Mouse (Mus musculus) embryonic facial prominence, embryonic 14.5 days (tissue): Measurements from ENCODE around the gene Cdyl2. TPM values are rescaled to one million over a fixed set of nuclear protein-coding genes. Genes with fewer than 3 reads are reported as not detected.

Source experiments
- ATAC-seq: fragments of 200-750 bp; cut with Nextera tagmentation; 2 replicates; pipeline ENCODE4 v1.8.0; 2017; ENCODE audit warnings: low read depth, moderate number of reproducible peaks, moderate TSS enrichment
- DNase-seq: peaks from one replicate; pipeline ENCODE4 v3.0.0-alpha.2; 2015; ENCODE audit warnings: low spot score
- H3K27ac ChIP-seq: fragments of 300-500 bp; sonication (generic); replicated peaks from 2 replicates; pipeline ENCODE4 v1.5.1; 2014; ENCODE audit warnings: low read depth, mild to moderate bottlenecking, low read length, moderate library complexity
- H3K27me3 ChIP-seq: fragments of 300-500 bp; sonication (generic); replicated peaks from 2 replicates; pipeline ENCODE4 v1.6.1; 2014; ENCODE audit warnings: low read length; ENCODE audit not compliant: control insufficient read depth, insufficient read depth
- H3K36me3 ChIP-seq: fragments of 300-500 bp; sonication (generic); 2 replicates; pipeline ENCODE4 v1.6.1; 2014; ENCODE audit warnings: low read length, mixed read lengths; ENCODE audit not compliant: control insufficient read depth, insufficient read depth
- H3K4me1 ChIP-seq: fragments of 300-500 bp; sonication (generic); 2 replicates; pipeline ENCODE4 v1.6.1; 2014; ENCODE audit warnings: antibody characterized with exemption, low read length; ENCODE audit not compliant: control insufficient read depth, insufficient read depth
- H3K4me2 ChIP-seq: fragments of 300-500 bp; sonication (generic); 2 replicates; pipeline ENCODE4 v1.6.1; 2014; ENCODE audit warnings: low read depth, mild to moderate bottlenecking, low read length, moderate library complexity, mixed read lengths
- H3K4me3 ChIP-seq: fragments of 300-500 bp; sonication (generic); 2 replicates; pipeline ENCODE4 v1.5.1; 2014; ENCODE audit warnings: low read depth, mild to moderate bottlenecking, low read length
- H3K9ac ChIP-seq: fragments of 300-500 bp; sonication (generic); 2 replicates; pipeline ENCODE4 v1.6.1; 2014; ENCODE audit warnings: low read depth, mild to moderate bottlenecking, low read length, moderate library complexity, mixed read lengths
- H3K9me3 ChIP-seq: fragments of 300-500 bp; sonication (generic); 2 replicates; pipeline ENCODE4 v1.6.1; 2016; ENCODE audit warnings: low read length; ENCODE audit not compliant: control insufficient read depth
- WGBS: fragments of 180-500 bp; shearing (Covaris S2); extraction: QIAGEN DNeasy Blood & Tissue Kit; methylation state at CpG from one replicate; pipeline ENCODE4 v1.1.7; 2014; 5-methylcytosine and 5-hydroxymethylcytosine counted together
- polyA plus RNA-seq: library from polyadenylated mRNA; unstranded; fragments of >200 nt; fragmentation: Nextera tagmentation; extraction: Ambion mirVana; gene quantifications from 2 replicates; pipeline ENCODE4 v1.2.1, GENCODE M21; 2014

The Cdyl2 gene
- polyA plus RNA-seq, 1 experiment from 2014 or later = 9.3 TPM

- no peak overlapping the region for H3K27ac ChIP-seq
- ATAC-seq (no peak), DNase-seq (no peak)
- no peak overlapping the region for H3K4me3 ChIP-seq
- H3K4me2 ChIP-seq = no peak overlapping the region
- 0 out of 2 replicates have a peak, but pooled peaks cover 15% of the 10 kb centered on the region for H3K9me3 ChIP-seq
- H3K36me3 ChIP-seq = no peaks in the 10 kb centered on the region
- WGBS = 84% methylated on average over 11 of the region's 11 CpGs
- H3K9ac ChIP-seq = no peak overlapping the region
- no peaks in the 10 kb centered on the region for H3K27me3 ChIP-seq
- no peaks in the 10 kb centered on the region for H3K4me1 ChIP-seq
Observed at GRCm38 (mm10) chr8:116666781-116667325, 65.9 kb downstream of the Cdyl2 start.

- H3K27ac ChIP-seq = no peak overlapping the region
Observed at GRCm38 (mm10) chr8:116661521-116661920, 71.3 kb downstream of the Cdyl2 start.

GRCm38 (mm10) chr8:116656811-116657210 lies 76.0 kb downstream of the Cdyl2 start:
- no peak for ATAC-seq
- Histone ChIP-seq H3K36me3 (no peaks in the 10 kb centered on the region), H3K27me3 (no peaks in the 10 kb centered on the region), H3K4me1 (no peaks in the 10 kb centered on the region), H3K9me3 (0 out of 2 replicates have a peak, but pooled peaks cover 6% of the 10 kb centered on the region), H3K9ac (no peak overlapping the region), H3K27ac (no peak overlapping the region), H3K4me2 (no peak overlapping the region), H3K4me3 (no peak overlapping the region)
- WGBS = 86% methylated on average over 3 of the region's 3 CpGs
- no peak for DNase-seq

More at GRCm38 (mm10) chr8:116661521-116661920, 71.3 kb downstream of the Cdyl2 start:
- Histone ChIP-seq H3K9me3 (0 out of 2 replicates have a peak, but pooled peaks cover 6% of the 10 kb centered on the region), H3K36me3 (no peaks in the 10 kb centered on the region), H3K27me3 (no peaks in the 10 kb centered on the region), H3K4me2 (no peak overlapping the region), H3K4me1 (no peaks in the 10 kb centered on the region), H3K9ac (no peak overlapping the region), H3K4me3 (no peak overlapping the region)
- 44% methylated on average over 1 of the region's 1 CpGs for WGBS
- DNase-seq = no peak
- no peak for ATAC-seq

GRCm38 (mm10) chr8:116654881-116655280 lies 77.9 kb downstream of the Cdyl2 start:
- no peak overlapping the region for H3K27ac ChIP-seq
- DNase-seq (no peak), ATAC-seq (no peak)
- no peaks in the 10 kb centered on the region for H3K36me3 ChIP-seq
- H3K4me3 ChIP-seq = no peak overlapping the region
- H3K27me3 ChIP-seq = no peaks in the 10 kb centered on the region
- 63% methylated on average over 3 of the region's 3 CpGs for WGBS
- H3K4me2 ChIP-seq = no peak overlapping the region
- H3K9ac ChIP-seq = no peak overlapping the region
- 0 out of 2 replicates have a peak, but pooled peaks cover 3% of the 10 kb centered on the region for H3K9me3 ChIP-seq
- no peaks in the 10 kb centered on the region for H3K4me1 ChIP-seq

- 69% methylated on average over 4 of the region's 4 CpGs for WGBS
- Histone ChIP-seq H3K4me3 (no peak overlapping the region), H3K4me2 (no peak overlapping the region), H3K4me1 (no peaks in the 10 kb centered on the region), H3K27ac (no peak overlapping the region), H3K9me3 (no peaks in the 10 kb centered on the region), H3K9ac (no peak overlapping the region), H3K27me3 (no peaks in the 10 kb centered on the region), H3K36me3 (no peaks in the 10 kb centered on the region)
- ATAC-seq (no peak), DNase-seq (no peak)
Observed at GRCm38 (mm10) chr8:116652949-116653348, 79.8 kb downstream of the Cdyl2 start.

GRCm38 (mm10) chr8:116649975-116650725 lies 82.6 kb downstream of the Cdyl2 start:
- H3K9me3 ChIP-seq = no peaks in the 10 kb centered on the region
- WGBS = 75% methylated on average over 16 of the region's 16 CpGs
- no peak overlapping the region for H3K4me2 ChIP-seq
- H3K36me3 ChIP-seq = no peaks in the 10 kb centered on the region
- ATAC-seq (no peak), DNase-seq (no peak)
- H3K4me3 ChIP-seq = no peak overlapping the region
- H3K4me1 ChIP-seq = no peaks in the 10 kb centered on the region
- H3K27me3 ChIP-seq = no peaks in the 10 kb centered on the region
- no peak overlapping the region for H3K9ac ChIP-seq
- no peak overlapping the region for H3K27ac ChIP-seq

GRCm38 (mm10) chr8:116645376-116645775 lies 87.4 kb downstream of the Cdyl2 start:
- Histone ChIP-seq H3K4me2 (no peak overlapping the region), H3K9ac (no peak overlapping the region), H3K27me3 (no peaks in the 10 kb centered on the region), H3K27ac (no peak overlapping the region), H3K4me1 (no peaks in the 10 kb centered on the region), H3K9me3 (no peaks in the 10 kb centered on the region), H3K36me3 (no peaks in the 10 kb centered on the region), H3K4me3 (no peak overlapping the region)
- DNase-seq = no peak
- WGBS = 90% methylated on average over 4 of the region's 4 CpGs
- ATAC-seq = no peak

GRCm38 (mm10) chr8:116640925-116641324 lies 91.9 kb downstream of the Cdyl2 start:
- no peak overlapping the region for H3K9ac ChIP-seq
- no peaks in the 10 kb centered on the region for H3K4me1 ChIP-seq
- ATAC-seq (no peak), DNase-seq (no peak)
- no peak overlapping the region for H3K4me3 ChIP-seq
- H3K36me3 ChIP-seq = no peaks in the 10 kb centered on the region
- H3K4me2 ChIP-seq = no peak overlapping the region
- 70% methylated on average over 10 of the region's 10 CpGs for WGBS
- H3K27me3 ChIP-seq = no peaks in the 10 kb centered on the region
- H3K27ac ChIP-seq = no peak overlapping the region
- H3K9me3 ChIP-seq = no peaks in the 10 kb centered on the region

- Histone ChIP-seq H3K9ac (no peak overlapping the region), H3K9me3 (no peaks in the 10 kb centered on the region), H3K4me1 (no peaks in the 10 kb centered on the region), H3K36me3 (no peaks in the 10 kb centered on the region), H3K27me3 (no peaks in the 10 kb centered on the region), H3K27ac (no peak overlapping the region), H3K4me2 (no peak overlapping the region), H3K4me3 (no peak overlapping the region)
- ATAC-seq (no peak), DNase-seq (no peak)
- 68% methylated on average over 4 of the region's 4 CpGs for WGBS
Observed at GRCm38 (mm10) chr8:116637998-116638397, 94.8 kb downstream of the Cdyl2 start.
